Mouse (Mus musculus) spleen, postnatal 14 days (tissue): ENCODE measurements around the gene Tchhl1.

Source experiments
- DNase-seq, 2 experiments: peaks; one replicate each; pipeline ENCODE4 v3.0.0; 2021 to 2022; ENCODE audit warnings: low spot score in 2 of 2

Tchhl1 gene

DNA sequence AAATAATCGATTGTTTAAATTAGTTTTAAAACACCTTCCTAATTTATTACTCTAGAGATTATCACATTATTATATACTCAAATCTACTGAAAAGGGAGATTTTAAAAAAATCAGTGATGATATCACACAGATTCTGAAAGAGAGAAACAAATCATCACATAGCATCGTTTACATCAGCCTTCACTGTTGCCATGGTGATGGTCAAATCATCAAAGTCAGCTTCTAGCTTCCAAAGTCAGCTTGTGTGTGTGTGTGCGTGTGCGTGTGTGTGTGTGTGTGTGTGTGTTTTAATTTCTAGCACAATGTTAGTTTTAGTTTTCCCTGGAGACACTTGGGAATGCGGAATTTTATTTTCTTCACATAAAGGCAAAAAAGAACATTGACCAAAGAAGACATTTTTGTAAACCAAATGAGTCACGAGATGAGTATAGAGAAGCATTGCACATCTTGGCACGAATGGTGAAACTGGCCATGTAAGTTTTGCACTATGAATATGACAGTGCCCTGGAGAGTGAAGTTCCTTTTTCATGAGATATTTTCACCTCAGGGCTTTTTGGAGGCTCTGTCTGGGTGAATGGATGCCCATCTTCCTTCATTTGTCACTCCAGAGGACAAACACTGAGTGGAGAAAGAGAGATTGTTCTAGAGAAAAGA, 36.1 kb downstream of the Tchhl1 start:
- DNase-seq: no peak

DNA sequence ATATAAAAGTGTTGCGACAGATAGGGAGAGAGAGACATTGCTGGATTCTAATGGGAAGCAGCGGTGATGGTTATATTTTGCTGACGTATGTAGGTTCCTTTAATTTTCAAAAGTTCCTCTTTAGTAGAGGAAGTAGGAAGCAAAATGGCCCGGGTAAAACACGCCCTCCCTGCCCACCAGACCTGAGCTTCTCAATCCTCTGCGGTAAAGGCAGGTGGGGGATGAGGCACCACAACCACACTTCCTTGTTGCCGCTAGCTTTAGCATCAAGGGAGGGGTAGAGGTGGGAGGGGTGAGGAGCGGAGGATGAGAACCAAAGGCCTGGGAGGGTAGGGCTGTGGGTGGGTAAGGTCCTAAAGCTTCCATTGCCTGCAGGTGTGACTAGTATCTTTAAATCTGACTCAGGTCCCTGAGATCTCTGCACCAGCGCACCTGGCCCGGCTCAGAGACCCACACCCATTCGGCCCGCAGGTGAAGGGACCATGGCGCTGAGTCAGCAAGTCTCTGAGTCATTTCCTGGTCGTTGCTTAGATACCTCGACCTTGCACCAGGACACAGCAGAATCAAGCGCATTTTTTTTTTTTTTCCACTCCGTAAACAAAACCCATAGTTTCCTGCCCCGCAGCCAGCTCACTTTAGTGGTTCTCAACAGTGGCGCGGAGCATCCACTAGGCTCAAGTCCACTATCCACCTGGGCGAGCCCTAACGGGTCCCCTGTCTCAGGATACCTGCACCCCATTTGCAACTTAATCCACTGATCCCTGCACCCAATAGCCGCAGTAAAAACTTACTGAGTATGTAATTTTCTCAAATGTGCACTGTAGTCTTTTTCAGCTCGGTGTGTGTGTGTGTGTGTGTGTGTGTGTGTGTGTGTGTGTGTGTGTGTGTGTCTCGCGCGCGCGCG, 37.7 kb downstream of the Tchhl1 start:
- peak; percentile 60 to 72 for DNase-seq

DNA sequence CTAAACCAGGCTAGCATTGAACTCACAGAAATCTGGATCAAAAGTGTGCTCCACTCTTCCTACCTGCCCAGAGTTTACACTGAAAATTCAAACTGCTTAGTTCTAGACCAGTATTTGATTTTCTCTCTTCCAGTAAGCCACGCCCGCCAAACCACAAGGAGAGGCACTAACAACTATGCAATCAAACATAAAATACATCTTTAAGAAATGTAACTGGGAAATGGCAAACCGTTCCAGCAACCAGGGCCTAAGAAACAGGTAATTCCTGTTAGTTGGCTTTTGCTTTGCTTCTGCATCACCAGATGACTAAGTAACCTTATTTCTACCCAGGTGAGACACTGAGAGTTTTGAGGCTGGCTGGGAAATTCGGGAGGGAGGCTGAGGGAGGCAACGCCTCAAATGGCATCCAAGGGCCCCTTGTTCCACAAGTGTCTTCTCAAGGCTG, 38.3 kb downstream of the Tchhl1 start:
- DNase-seq: no peak

DNA sequence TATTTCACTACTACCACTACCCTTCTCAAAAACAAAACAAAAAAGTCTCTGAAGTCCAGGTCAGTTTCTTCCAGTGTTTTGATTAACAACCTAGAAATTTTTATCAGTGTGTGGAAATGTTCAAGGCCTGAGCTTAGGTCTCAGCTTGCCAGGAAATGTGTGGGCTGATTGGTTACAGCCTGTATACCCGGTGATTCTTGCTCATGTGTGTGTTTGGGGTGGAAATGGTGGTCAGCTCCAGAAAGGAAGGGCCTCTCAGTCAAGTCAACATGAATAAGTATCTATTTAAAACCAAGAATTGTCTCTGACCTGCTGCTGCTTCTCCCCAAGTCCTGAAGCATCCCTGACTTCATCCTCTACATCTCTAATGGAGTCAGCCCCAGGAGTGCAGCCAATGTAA, 40.7 kb downstream of the Tchhl1 start:
- no peak for DNase-seq

DNA sequence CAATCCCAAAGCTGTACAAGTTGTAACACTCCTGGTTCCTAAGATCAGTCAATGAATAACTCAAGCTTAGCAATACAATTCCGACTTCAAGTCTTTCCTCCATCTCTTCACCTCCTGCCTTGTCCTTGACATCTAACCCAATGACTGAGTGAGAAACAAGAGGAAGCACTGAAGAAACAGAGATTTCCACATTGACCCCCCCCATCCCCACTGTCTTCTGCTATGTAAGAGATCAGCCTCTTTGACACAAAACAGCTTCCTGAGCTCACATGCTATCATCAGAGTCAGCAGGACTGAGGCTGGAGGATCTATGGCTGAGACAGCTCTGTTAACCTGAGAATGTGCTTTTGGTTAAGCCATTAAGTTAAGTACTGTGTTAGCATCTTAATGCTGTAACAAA, 42.5 kb downstream of the Tchhl1 start:
- no peak for DNase-seq

DNA sequence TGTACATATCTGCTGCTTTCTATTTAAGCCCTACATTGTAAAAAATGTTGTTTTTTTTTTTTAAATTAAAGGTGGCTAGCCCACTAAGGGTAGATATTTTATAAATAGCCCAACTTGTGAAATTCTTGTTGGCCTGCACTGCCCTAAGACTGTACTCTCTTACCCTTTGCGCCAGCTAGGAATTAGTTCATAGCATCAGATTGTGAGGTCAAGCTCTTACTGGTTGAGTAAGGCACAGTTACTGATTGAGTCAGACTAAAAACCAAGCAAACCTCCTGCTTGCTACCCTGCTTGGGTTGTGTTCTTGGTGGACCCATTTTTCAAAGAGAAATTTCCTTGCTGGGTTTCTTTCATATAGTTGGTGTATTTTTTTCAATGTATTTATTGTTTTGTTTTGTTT, 43.2 kb downstream of the Tchhl1 start:
- no peak for DNase-seq

DNA sequence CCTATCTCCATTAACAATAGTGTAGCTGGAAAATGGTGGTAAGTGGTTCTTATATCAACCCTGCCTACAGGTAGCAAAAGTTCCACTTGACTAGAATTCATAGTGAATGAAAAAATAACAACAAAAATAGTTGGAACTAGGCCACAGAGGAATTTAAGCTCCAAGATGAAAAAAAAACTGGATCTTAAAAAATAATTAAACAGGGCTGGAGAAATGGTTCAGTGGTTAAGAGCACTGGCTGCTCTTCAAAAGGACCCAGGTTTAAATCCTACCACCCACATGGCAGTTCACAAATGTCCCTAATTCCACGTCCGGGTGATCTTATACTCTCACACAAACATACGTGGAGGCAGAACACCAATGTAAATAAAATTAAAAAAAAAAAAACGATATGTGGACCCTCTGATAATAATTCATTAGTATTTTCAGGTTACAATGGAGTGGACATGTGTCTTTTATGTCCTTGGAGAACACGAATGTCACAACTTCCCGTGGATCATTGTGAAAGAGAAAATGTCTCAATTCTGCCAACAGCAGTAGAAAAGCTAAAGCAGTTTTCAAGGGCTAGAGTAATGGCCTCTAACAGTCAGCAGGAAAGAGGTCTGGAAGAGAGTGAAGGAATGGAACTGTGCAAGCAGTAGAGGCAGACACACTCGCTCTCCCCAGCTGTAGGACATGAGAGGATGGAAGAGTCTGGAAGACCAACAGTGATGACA, 44.0 kb downstream of the Tchhl1 start:
- DNase-seq: no peak

DNA sequence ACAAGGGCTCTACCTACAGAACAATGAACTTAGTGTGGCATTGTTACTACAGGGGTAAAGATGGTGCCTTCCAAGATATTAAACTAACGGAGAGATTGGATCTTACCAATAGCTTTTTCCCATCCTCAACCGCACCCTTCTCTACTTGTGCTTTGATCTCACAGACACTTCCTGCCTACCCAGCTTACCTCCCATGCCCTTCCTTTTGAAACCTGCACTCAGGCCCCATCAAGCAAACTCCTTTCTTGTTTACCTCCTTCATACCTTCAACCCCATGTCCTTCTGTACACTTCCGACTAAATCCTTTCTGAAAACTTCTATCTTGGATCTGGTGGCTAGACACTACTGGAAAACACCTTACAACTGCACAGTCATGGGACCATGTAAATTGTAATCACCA, 46.1 kb downstream of the Tchhl1 start:
- DNase-seq: no peak

DNA sequence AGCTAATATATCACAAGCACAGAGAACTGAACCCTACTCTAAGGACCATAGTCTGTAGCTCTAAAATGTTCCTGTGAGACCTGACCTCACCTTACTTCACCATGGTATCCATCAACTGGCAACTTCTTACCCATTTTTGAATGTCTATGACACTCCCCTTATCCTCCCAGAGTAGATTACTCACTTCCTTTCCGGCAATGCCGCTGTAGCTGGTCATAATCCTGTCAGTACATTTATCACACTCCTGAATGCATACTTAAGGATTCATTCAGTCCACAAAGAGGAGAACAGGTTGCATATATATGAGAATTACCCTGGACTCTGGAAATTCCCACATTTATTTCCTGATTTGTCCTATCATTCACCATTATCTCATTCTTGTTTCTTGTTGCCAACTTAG, 48.8 kb downstream of the Tchhl1 start:
- DNase-seq: no peak

DNA sequence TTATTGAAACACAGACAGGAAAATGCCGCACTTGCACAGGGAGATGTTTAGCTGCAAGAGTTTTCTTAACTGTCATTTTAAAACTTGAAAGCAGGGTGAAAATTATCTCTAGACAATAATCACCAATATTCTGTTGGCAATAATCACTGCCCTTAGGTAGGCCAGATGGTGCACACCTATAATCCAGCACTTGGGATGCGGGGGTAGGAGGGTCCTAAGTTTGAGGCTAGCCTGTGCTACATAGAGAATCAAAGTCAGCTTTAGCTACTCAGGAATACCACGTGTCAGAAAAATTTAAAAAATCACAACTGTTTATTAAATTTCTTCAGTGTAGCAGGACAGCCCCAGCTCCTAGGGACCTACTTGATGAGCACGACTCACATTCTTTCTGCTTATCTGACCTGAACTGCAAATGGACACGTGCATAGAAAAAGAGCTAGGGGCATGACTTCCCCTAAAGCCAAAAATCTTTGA, 51.3 kb downstream of the Tchhl1 start:
- no peak for DNase-seq

DNA sequence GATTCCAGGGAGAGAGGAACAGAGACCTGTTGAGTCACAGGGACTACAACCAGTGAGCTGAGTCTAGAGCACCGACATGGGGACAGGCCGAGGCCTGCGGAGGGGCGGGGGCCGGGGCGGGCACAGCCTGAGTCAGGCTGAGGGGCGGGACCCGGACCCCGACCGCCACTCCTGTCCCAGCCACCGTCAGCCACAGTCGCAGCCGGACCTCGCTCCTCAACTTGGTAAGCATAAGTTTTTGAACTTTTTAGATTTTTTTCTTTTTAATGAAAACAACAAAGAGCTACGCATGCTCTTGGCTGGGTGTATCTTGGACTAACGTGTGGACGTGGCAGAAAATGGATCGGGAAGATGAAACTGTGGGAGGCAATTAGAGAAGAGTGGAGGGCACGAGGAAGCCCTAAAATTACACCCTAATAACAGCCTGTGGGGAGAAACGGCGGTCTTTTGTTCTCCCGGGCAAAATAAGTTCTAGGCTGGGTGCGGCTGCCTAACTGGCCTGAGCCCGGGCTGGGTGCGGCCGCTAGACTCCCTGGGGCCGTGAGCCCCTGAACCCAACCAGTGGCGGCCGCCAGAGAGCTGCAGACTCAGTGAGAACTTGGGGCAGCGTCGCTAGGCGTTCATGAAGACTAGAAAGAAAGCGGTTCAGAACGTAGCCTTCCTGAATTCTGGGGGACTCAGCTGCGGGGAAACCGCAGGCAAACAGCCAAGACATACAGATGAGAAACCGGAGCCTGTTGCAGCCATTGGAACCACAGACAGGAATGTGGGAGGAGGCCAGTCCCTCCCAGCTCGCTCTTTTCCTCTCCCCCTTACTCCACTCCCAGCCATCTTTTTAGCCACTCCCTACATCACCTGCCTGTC, 52.0 kb downstream of the Tchhl1 start, which contains the start of gene S100a11:
S100a11 (plus strand) TSS at position 159 of the 864 bp plus-strand sequence.
- peak; percentile 17 to 44 for DNase-seq
